Mouse (Mus musculus) embryonic facial prominence, embryonic 13.5 days (tissue): ENCODE results near the gene Pax6. TPM values are rescaled to one million over a fixed set of nuclear protein-coding genes. Genes with fewer than 3 reads are reported as not detected.
A peak's percentile ranks its signal among the peaks of the same experiment; 100 is the strongest.

ENCODE experiments used
- ATAC-seq: fragments of 200-750 bp; cut with Nextera tagmentation; 2 replicates; pipeline ENCODE4 v1.8.0; 2017; ENCODE audit warnings: low read depth; ENCODE audit not compliant: insufficient number of reproducible peaks, insufficient read depth, low FRiP score, low TSS enrichment
- H3K27ac ChIP-seq: fragments of 300-500 bp; sonication (generic); 2 replicates; pipeline ENCODE4 v1.5.1; 2015; ENCODE audit warnings: moderate library complexity, mild to moderate bottlenecking, inconsistent platforms
- H3K27me3 ChIP-seq: fragments of 300-500 bp; sonication (generic); 2 replicates; pipeline ENCODE4 v1.6.1; 2015; ENCODE audit warnings: mild to moderate bottlenecking, inconsistent platforms
- H3K36me3 ChIP-seq: fragments of 300-500 bp; sonication (generic); 2 replicates; pipeline ENCODE4 v1.6.1; 2015; ENCODE audit warnings: mild to moderate bottlenecking, inconsistent platforms
- H3K4me1 ChIP-seq: fragments of 300-500 bp; sonication (generic); 2 replicates; pipeline ENCODE4 v1.6.1; 2015; ENCODE audit warnings: inconsistent platforms
- H3K4me2 ChIP-seq: fragments of 300-500 bp; sonication (generic); 2 replicates; pipeline ENCODE4 v1.6.1; 2015; ENCODE audit warnings: moderate library complexity, mild to moderate bottlenecking, inconsistent platforms
- H3K4me3 ChIP-seq: fragments of 300-500 bp; sonication (generic); 2 replicates; pipeline ENCODE4 v1.5.1; 2015; ENCODE audit warnings: mild to moderate bottlenecking, inconsistent platforms
- H3K9ac ChIP-seq: fragments of 300-500 bp; sonication (generic); 2 replicates; pipeline ENCODE4 v1.6.1; 2015; ENCODE audit warnings: mild to moderate bottlenecking, inconsistent platforms
- H3K9me3 ChIP-seq: fragments of 300-500 bp; sonication (generic); 2 replicates; pipeline ENCODE4 v1.6.1; 2016; ENCODE audit warnings: inconsistent platforms
- WGBS: fragments of 180-500 bp; shearing (Covaris S2); methylation state at CpG from one replicate; pipeline ENCODE4 v1.1.7; 2015; ENCODE audit warnings: mixed read lengths; 5-methylcytosine and 5-hydroxymethylcytosine counted together
- polyA plus RNA-seq: library from polyadenylated mRNA; unstranded; fragments of >200 nt; fragmentation: Nextera tagmentation; extraction: Ambion mirVana; gene quantifications from 2 replicates; pipeline ENCODE4 v1.2.1, GENCODE M21; 2015

Pax6 gene
- polyA plus RNA-seq, 1 experiment from 2014 or later: 1.6 TPM

DNA sequence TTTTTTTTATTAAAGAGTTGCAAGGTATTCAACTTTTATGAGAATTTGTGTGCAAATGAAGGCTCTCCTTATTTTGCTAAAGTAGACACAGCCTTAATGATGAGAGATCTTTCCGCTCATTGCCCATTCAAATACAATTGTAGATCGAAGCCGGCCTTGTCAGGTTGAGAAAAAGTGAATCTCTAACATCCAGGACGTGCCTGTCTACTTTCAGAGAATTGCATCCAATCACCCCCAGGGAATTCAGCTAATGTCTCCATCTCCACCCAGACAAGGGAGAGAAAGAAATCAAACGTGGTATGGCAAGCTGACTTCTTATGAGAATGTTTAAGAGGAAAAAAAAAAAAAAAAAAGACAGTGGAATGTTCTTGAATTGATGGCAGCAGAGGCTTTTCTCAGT, 3.7 kb upstream of the Pax6 start:
- Histone ChIP-seq H3K4me2 (no peak overlapping the region), H3K27me3 (peaks cover 100% of the 10 kb centered on the region), H3K9me3 (no peaks in the 10 kb centered on the region), H3K9ac (no peak overlapping the region), H3K36me3 (no peaks in the 10 kb centered on the region), H3K27ac (no peak overlapping the region), H3K4me3 (no peak overlapping the region), H3K4me1 (peaks cover 20% of the 10 kb centered on the region)
- no peak for ATAC-seq
- WGBS: 9% methylated on average over 5 of the region's 5 CpGs

DNA sequence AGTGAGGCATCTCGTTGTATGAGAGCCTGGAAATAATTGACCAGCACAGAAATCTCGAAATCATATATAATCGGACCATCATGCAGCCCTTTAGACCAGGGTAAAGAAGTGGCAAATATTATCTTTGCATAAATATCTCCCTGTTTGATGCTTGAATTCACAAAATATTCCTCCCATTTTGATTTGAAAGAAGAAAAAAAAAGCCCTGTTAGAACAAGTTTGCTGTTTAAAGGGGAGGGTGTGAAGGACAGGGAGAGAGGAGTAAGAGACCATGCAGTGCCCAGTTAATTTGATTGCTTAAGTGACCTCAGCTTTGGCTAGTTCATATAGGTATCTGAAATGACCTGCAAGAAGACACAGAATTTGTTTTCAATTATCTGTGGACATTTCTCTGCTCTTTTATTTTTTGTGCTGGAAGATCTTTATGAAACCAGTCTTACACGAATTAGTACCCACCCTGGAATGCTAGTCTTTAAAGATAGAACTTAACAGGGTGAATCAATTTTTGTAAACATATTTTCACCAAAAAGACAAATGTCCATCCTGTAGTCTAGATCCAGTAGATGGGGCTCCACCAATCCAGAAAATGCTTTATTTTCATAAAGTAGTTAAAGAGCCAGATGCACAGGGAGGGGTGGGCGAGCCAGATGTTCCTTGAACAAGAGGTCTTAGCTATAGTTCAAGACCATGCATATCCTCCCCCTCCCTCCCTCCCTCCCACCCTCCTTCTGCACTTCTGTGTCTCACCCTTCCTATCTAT, 3.0 kb upstream of the Pax6 start:
- Histone ChIP-seq H3K27ac (no peak overlapping the region), H3K9me3 (no peaks in the 10 kb centered on the region), H3K4me1 (peaks cover 15% of the 10 kb centered on the region), H3K4me3 (no peak overlapping the region), H3K27me3 (peaks cover 100% of the 10 kb centered on the region), H3K4me2 (no peak overlapping the region), H3K9ac (no peak overlapping the region), H3K36me3 (no peaks in the 10 kb centered on the region)
- ATAC-seq: no peak
- 12% methylated on average over 5 of the region's 5 CpGs for WGBS

DNA sequence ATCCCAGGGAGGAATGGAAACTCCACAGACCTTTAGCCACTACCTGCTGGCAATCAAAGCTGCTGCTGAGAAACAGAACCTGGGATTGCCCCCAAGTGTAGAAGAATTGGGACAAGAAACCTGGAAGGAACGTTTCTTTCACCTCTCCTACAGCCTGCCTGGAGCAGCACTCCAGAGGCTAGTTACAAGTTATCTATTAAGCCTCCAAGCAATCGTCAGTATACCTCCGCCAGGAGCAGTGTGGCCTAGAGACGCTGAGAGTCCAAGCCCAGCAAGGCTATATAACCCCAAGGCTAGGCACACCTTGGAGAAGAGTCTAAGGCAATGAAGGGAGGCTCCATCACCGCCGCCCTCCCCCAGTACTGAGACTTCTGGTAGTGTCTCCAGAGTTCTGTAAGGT, 2.4 kb upstream of the Pax6 start:
- 5% methylated on average over 6 of the region's 6 CpGs for WGBS
- H3K4me3 ChIP-seq: no peak overlapping the region
- no peak overlapping the region for H3K27ac ChIP-seq
- H3K9ac ChIP-seq: no peak overlapping the region
- H3K4me1 ChIP-seq: peaks cover 14% of the 10 kb centered on the region; the same call in 1 of the 2 replicates
- no peaks in the 10 kb centered on the region for H3K36me3 ChIP-seq
- ATAC-seq: no peak
- peaks cover 100% of the 10 kb centered on the region for H3K27me3 ChIP-seq
- H3K4me2 ChIP-seq: no peak overlapping the region
- no peaks in the 10 kb centered on the region for H3K9me3 ChIP-seq

DNA sequence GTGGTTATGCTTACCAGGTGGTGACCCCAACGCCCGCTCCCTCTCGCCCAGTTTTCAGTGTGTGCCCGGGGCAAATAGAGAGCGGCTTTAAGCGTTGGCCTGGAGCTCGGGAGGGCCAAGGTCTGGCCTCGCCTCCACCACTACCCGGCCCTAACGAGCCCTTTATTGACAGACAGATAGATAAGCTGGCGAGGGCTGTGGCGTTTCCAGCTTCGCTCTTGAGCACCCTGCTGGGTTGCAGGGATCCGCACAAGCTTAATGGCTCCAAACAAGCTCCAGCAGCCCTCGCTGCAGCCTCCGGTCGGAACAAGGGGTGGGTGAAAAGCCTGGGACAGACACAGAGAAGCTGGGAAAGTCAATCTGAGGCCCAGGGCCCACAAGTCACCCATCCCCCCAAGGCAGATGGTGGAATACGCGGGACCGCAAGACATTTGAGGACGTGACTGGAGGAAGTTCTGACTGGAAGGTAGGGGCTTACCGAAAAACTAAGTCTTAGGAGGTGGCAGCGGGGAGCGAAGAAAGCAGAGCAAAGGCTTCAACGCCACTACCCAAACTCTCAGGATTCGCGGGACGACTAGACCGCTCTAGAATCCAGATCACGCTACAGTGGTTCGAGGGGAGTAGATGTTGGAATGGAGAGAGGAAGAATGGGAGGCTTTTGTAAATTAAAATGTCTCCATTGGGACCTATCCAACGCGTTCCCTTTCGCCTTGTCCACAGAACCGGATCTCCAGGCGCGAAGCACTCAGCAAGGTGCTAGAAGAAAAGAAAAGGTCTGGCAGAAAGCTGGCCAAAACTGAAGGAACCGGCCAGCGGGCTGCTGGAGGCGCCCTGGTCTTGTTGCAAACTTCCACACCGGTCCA, 1.7 kb upstream of the Pax6 start:
- Histone ChIP-seq H3K27me3 (peaks cover 100% of the 10 kb centered on the region), H3K4me2 (no peak overlapping the region), H3K9ac (no peak overlapping the region), H3K36me3 (no peaks in the 10 kb centered on the region), H3K4me1 (peaks cover 14% of the 10 kb centered on the region; the same call in 1 of the 2 replicates), H3K27ac (no peak overlapping the region), H3K9me3 (no peaks in the 10 kb centered on the region), H3K4me3 (no peak overlapping the region)
- 1% methylated on average over 41 of the region's 41 CpGs for WGBS
- no peak for ATAC-seq

DNA sequence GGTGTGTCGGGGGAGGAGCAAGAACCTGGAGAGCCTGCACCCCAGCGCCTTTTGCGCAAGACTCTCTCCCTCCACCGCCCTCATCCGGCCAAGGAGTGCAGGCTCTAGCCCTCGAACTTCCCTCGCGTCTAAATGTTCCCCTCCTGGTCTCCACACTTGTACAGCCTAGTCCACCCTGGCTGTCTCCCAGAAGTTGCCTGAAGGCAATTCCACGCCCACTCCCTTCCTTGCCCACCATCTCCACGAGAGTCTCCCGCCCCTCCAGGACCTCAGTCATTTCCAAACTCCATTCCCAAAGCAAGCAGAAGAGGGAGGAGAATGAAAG, 1.1 kb upstream of the Pax6 start:
- H3K36me3 ChIP-seq: no peaks in the 10 kb centered on the region
- no peak overlapping the region for H3K4me2 ChIP-seq
- H3K4me1 ChIP-seq: peaks cover 14% of the 10 kb centered on the region; the same call in 1 of the 2 replicates
- H3K9me3 ChIP-seq: no peaks in the 10 kb centered on the region
- ATAC-seq: no peak; the same call in 1 of the 2 replicates
- H3K27ac ChIP-seq: no peak overlapping the region
- H3K4me3 ChIP-seq: no peak overlapping the region
- 1% methylated on average over 11 of the region's 11 CpGs for WGBS
- H3K9ac ChIP-seq: no peak overlapping the region
- peaks cover 100% of the 10 kb centered on the region for H3K27me3 ChIP-seq

DNA sequence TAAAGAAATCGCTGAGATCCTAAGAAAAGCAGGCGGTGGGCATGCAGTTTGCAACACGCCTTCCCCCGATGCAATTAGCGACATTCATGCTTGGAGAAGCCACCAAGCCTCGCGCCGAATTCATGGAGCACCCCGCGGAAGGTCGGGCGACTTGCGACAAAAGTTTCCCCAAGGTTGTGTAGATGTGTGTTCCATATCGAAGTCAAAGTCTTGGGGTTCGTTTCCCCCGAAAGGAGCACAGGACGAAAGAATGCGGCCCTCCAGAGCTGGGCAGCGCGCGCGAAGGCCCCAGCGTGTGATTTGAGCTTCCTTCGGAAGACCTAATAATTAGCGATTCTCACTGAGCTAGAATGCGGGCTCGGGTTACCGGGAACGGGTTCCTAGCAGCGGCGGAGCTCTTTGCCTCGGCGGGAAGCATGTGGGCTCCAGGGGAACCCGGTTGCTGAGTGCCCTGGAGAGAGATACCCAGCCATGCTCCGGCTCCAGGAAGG, 716 bp downstream of the Pax6 start:
- Histone ChIP-seq H3K4me2 (peak overlapping the region; percentile 38), H3K4me3 (peak overlapping the region; percentile 6; the same call in 1 of the 2 replicates), H3K36me3 (no peaks in the 10 kb centered on the region), H3K9me3 (no peaks in the 10 kb centered on the region), H3K27ac (no peak overlapping the region), H3K27me3 (peaks cover 100% of the 10 kb centered on the region), H3K4me1 (peaks cover 17% of the 10 kb centered on the region), H3K9ac (no peak overlapping the region; the same call in 1 of the 2 replicates)
- WGBS: under 1% methylated on average over 35 of the region's 35 CpGs
- no peak for ATAC-seq

DNA sequence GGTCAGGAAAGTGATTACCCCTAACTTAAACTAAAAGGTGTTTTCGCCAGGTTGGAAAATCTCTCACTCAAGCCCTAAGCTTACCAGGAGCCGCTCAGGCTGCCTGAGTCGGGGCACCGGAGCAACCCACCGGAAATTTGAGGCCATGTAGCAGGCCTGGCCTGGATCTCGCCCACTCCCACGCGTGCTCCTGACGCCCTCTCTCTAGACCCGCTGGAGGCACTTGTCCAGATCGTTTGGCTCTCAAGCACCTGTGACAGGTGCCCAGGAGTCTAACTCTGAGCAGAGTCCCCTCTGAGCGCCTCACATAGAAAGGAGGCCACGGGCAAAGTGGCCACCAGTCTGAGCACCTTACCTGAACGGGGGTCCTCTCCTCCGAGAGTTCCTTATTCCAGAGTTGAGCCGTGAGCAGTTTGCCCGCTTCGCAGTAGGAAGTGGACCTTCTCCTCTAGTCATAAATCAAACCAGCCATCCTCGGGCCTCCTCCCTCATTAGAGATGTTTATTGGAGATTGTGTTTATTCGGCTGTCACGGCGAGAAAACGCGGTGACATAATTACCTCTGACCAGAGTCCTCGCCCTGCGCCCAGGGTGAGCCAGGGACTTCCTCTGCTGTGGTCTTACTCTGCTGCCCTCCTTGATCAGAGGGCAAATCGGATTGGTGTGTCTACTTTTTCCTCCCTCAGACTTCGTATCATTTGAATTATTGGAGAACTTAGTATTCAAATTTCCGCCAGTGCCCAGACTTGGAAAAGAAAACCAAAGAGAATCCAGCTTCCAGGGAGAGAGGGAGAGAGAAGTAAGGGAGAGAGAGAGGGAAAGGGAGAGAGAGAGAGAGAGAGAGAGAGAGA, 1.4 kb downstream of the Pax6 start:
- H3K27me3 ChIP-seq: peaks cover 100% of the 10 kb centered on the region
- H3K36me3 ChIP-seq: no peaks in the 10 kb centered on the region
- no peak for ATAC-seq
- H3K4me3 ChIP-seq: no peak overlapping the region; the same call in 1 of the 2 replicates
- peaks cover 24% of the 10 kb centered on the region for H3K4me1 ChIP-seq
- H3K4me2 ChIP-seq: 0 out of 2 replicates have a peak overlapping the region, but pooled peaks have one; percentile 9
- 1% methylated on average over 29 of the region's 29 CpGs for WGBS
- no peaks in the 10 kb centered on the region for H3K9me3 ChIP-seq
- no peak overlapping the region for H3K27ac ChIP-seq
- no peak overlapping the region; the same call in 1 of the 2 replicates for H3K9ac ChIP-seq

DNA sequence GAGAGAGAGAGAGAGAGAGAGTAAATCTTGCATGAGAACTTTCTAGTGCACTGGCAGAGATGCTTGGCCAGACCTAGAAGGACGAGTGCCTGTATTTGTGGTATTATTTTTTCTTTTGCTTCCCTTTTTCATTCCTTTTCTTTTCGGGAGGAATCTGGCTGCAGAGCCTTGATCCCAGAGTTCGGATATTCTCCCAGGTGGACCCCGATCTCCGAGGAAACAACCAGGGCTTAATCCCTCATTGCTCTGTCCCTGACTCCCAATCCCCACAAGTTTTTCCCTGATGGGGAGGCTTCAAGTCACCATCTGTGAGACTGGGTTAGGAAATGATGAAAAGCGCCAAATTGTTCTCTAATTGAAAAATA, 2.0 kb downstream of the Pax6 start:
- H3K4me2 ChIP-seq: no peak overlapping the region
- 3% methylated on average over 6 of the region's 6 CpGs for WGBS
- peaks cover 30% of the 10 kb centered on the region for H3K4me1 ChIP-seq
- no peak overlapping the region for H3K4me3 ChIP-seq
- ATAC-seq: no peak
- no peaks in the 10 kb centered on the region for H3K36me3 ChIP-seq
- no peak overlapping the region for H3K9ac ChIP-seq
- H3K9me3 ChIP-seq: no peaks in the 10 kb centered on the region
- H3K27ac ChIP-seq: no peak overlapping the region
- peaks cover 100% of the 10 kb centered on the region for H3K27me3 ChIP-seq

DNA sequence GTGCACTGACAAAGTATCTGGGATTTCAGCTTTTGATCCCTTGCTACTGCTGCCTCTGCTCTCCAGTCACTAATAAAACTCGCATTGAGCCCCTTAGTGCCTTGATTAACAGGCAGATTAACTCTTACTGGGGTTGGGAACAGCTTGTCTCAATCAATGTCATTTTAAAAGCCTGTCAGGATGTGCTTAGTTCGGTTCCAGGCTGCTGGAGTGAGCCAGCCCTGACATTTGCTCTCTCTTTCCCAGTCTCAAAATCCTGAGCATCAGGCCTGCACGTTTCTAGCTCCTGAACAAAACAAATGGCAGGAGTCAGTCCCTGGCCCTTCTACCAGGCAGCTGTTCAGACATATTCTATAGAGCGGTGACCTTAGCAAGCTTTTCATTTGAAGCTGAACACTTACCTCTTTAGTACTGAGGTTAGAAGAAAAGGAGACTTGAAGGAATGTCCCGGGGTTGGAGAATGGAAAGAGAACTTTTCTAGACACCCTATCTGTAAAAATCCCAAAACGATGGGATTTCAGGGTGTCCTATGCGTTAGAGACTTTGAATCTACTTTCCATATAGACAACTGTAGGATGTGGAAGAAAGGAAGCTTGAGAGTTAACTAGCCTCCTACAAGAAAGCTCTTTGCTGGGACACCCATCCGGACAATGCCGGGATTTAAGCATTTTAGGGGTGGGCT, 2.6 kb downstream of the Pax6 start:
- Histone ChIP-seq H3K27ac (no peak overlapping the region), H3K4me2 (no peak overlapping the region), H3K9ac (no peak overlapping the region), H3K27me3 (peaks cover 100% of the 10 kb centered on the region), H3K36me3 (no peaks in the 10 kb centered on the region), H3K9me3 (no peaks in the 10 kb centered on the region), H3K4me1 (peaks cover 35% of the 10 kb centered on the region), H3K4me3 (no peak overlapping the region)
- WGBS: 4% methylated on average over 9 of the region's 9 CpGs
- ATAC-seq: no peak

DNA sequence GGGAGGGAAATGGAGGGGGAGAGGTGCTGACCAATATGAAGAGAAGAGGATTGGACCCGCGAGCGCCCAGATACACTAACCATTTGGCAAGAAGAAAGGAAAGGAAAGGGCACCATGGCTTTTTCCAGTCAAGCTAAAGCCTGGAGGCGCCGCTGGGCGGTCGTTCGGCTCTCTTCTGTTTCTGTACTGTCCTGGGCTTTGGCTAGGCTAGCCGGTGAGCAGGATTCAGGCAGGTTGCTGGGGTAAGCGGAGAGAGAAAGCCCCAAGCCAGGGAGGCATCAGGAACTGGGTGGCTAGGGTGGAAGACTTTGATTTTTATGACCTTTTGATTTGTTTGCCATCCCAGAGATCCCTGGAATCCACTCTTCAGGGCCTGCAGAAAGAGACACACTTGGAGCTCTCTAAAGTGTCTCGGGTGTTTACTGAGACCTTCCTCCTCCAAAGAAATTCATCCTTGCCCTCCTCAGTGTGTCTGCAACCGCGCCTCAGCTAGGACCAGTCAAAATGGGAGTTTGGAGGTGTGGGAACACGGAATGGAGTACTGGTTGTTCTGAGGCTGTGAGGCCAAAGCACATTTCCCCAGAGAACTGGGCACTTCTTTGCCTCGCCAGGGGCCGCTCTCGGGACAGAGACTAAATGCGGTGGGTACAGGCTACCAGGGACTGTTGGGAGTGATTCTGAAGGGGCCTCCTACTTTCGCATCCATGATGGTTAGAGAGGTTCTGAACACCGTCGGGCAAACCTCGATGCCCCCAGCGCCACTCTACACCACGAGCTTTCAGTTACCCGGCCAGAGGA, 3.3 kb downstream of the Pax6 start:
- Histone ChIP-seq H3K9me3 (no peaks in the 10 kb centered on the region), H3K4me2 (no peak overlapping the region; the same call in 1 of the 2 replicates), H3K9ac (no peak overlapping the region), H3K36me3 (no peaks in the 10 kb centered on the region), H3K4me1 (peaks cover 40% of the 10 kb centered on the region), H3K27ac (no peak overlapping the region), H3K4me3 (no peak overlapping the region; the same call in 1 of the 2 replicates), H3K27me3 (peaks cover 100% of the 10 kb centered on the region)
- WGBS: 2% methylated on average over 25 of the region's 25 CpGs
- no peak for ATAC-seq
